Mouse (Mus musculus) olfactory bulb, adult 2 months (tissue): Measurements from ENCODE around the gene Plekhm3. TPM values are rescaled to one million over a fixed set of nuclear protein-coding genes. Genes with fewer than 3 reads are reported as not detected.

Source experiments
- H3K27ac ChIP-seq: fragments of 200-500 bp; 2 replicates; pipeline ENCODE4 v1.5.1; 2012; ENCODE audit warnings: low read depth, low read length; ENCODE audit not compliant: insufficient read depth
- H3K4me1 ChIP-seq: fragments of 200-500 bp; 2 replicates; pipeline ENCODE4 v1.6.1; 2012; ENCODE audit warnings: low read length; ENCODE audit not compliant: control insufficient read depth, insufficient read depth
- H3K4me3 ChIP-seq: fragments of 200-500 bp; 2 replicates; pipeline ENCODE4 v1.5.1; 2012; ENCODE audit warnings: mild to moderate bottlenecking, low read depth, low read length, moderate library complexity; ENCODE audit not compliant: insufficient read depth
- CTCF ChIP-seq: fragments of 200-500 bp; IDR thresholded peaks from 2 replicates; pipeline ENCODE4 v1.5.1; 2012; ENCODE audit warnings: low read depth, mild to moderate bottlenecking, low read length, moderate library complexity; ENCODE audit not compliant: insufficient read depth
- POLR2A ChIP-seq: fragments of 200-500 bp; IDR thresholded peaks from 2 replicates; pipeline ENCODE4 v1.6.1; 2012; ENCODE audit warnings: mild to moderate bottlenecking, low read depth, low read length, moderate library complexity; ENCODE audit not compliant: insufficient read depth
- WGBS: fragments of 180-500 bp; shearing (Covaris S2); methylation state at CpG from one replicate; pipeline ENCODE4 v1.1.7; 2018; 5-methylcytosine and 5-hydroxymethylcytosine counted together
- polyA plus RNA-seq: library from polyadenylated mRNA; stranded (reverse); fragments of >200 nt; gene quantifications from 2 replicates; pipeline ENCODE4 v1.2.4, GENCODE M21; 2012; ENCODE audit warnings: low replicate concordance; ENCODE audit not compliant: missing spikeins, insufficient read depth, insufficient read length

Plekhm3 gene
- polyA plus RNA-seq, 1 experiment, result not detected

- WGBS, result 9% methylated on average over 6 of the region's 6 CpGs
- Histone ChIP-seq H3K27ac (peak overlapping the region; percentile 59), H3K4me1 (peaks cover 26% of the 10 kb centered on the region), H3K4me3 (no peak overlapping the region)
- TF ChIP-seq CTCF (no peak), POLR2A (no peak)
These were observed 164.8 kb downstream of the Plekhm3 start for GRCm38 (mm10) chr1:64791826-64792225.

GRCm38 (mm10) chr1:64790806-64791790 lies 165.5 kb downstream of the Plekhm3 start:
- Histone ChIP-seq H3K4me3 (no peak overlapping the region), H3K27ac (peak overlapping the region; percentile 59), H3K4me1 (peaks cover 26% of the 10 kb centered on the region)
- WGBS, result 39% methylated on average over 9 of the region's 9 CpGs
- TF ChIP-seq CTCF (no peak), POLR2A (no peak)

- Histone ChIP-seq H3K4me3 (no peak overlapping the region), H3K4me1 (peaks cover 21% of the 10 kb centered on the region), H3K27ac (no peak overlapping the region)
- TF ChIP-seq POLR2A (no peak), CTCF (no peak)
- WGBS, result 79% methylated on average over 6 of the region's 6 CpGs
These were observed 168.7 kb downstream of the Plekhm3 start for GRCm38 (mm10) chr1:64787701-64788515.

- TF ChIP-seq CTCF (no peak), POLR2A (no peak)
- H3K4me3 ChIP-seq, result no peak overlapping the region
- no peak overlapping the region for H3K27ac ChIP-seq
- peaks cover 4% of the 10 kb centered on the region; the same call in 1 of the 2 replicates for H3K4me1 ChIP-seq
- WGBS, result 22% methylated on average over 12 of the region's 12 CpGs
These were observed 176.8 kb downstream of the Plekhm3 start for GRCm38 (mm10) chr1:64779863-64780262.

- H3K4me1 ChIP-seq, result peaks cover 4% of the 10 kb centered on the region; the same call in 1 of the 2 replicates
- H3K27ac ChIP-seq, result no peak overlapping the region
- H3K4me3 ChIP-seq, result no peak overlapping the region
- TF ChIP-seq POLR2A (no peak), CTCF (no peak)
- WGBS, result 32% methylated on average over 5 of the region's 5 CpGs
These were observed 177.2 kb downstream of the Plekhm3 start for GRCm38 (mm10) chr1:64779415-64779814.

DNA sequence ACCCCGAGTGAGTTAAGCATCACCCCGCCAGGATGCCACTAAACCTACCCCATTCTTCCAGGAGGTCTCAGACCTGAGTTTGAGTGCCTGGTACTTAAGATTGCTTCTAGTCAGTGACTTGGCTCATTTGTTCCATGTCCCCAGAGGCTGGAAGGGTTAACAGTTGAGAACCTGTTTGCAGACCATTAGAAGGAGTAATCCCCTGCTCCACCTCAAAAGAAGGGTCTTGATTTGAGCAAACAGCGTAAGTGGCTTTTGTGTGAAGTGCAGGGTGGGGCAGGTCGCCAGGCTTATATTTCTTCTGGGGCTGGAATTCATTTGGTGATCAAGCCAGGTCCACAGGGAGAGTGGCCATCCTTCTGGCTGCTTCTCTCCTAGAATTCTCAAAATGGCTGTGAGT lies 183.3 kb downstream of the Plekhm3 start:
- TF ChIP-seq POLR2A (no peak), CTCF (no peak)
- Histone ChIP-seq H3K27ac (no peak overlapping the region), H3K4me1 (no peaks in the 10 kb centered on the region), H3K4me3 (no peak overlapping the region)
- whole genome bisulfite sequencing, result 79% methylated on average over 4 of the region's 4 CpGs

- Histone ChIP-seq H3K4me3 (no peak overlapping the region), H3K4me1 (no peaks in the 10 kb centered on the region), H3K27ac (no peak overlapping the region)
- 52% methylated on average over 6 of the region's 6 CpGs for WGBS
- TF ChIP-seq CTCF (no peak), POLR2A (no peak)
These were observed 186.5 kb downstream of the Plekhm3 start for GRCm38 (mm10) chr1:64770169-64770568.

- Histone ChIP-seq H3K4me3 (no peak overlapping the region), H3K4me1 (0 out of 2 replicates have a peak, but pooled peaks cover 2% of the 10 kb centered on the region), H3K27ac (no peak overlapping the region)
- TF ChIP-seq CTCF (no peak), POLR2A (no peak)
- WGBS, result 91% methylated on average over 4 of the region's 4 CpGs
These were observed 195.0 kb downstream of the Plekhm3 start for GRCm38 (mm10) chr1:64761646-64762045.

DNA sequence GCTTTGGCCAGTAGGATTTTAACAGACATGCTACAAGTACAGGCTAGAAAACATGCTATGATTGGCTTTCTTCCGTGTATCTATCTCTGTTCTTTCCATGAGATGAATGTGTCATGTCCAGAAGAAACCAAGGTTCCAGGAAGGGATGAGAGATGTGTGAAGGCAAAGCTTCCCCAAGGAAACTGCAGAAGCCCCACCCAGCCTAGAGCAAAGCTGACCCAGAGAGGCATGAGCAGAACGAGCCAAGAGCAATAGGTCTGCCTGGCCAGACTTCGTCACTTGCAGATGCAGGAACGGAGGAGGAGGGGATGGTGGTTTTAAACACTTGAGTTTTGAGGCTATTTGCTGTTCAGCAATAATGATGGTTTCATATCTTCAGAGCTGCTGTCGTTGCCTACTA lies 198.9 kb downstream of the Plekhm3 start:
- H3K4me3 ChIP-seq, result no peak overlapping the region
- H3K27ac ChIP-seq, result no peak overlapping the region
- 0 out of 2 replicates have a peak, but pooled peaks cover 2% of the 10 kb centered on the region for H3K4me1 ChIP-seq
- no peak for TF ChIP-seq POLR2A
- TF ChIP-seq CTCF, result no peak
- 91% methylated on average over 5 of the region's 5 CpGs for WGBS

DNA sequence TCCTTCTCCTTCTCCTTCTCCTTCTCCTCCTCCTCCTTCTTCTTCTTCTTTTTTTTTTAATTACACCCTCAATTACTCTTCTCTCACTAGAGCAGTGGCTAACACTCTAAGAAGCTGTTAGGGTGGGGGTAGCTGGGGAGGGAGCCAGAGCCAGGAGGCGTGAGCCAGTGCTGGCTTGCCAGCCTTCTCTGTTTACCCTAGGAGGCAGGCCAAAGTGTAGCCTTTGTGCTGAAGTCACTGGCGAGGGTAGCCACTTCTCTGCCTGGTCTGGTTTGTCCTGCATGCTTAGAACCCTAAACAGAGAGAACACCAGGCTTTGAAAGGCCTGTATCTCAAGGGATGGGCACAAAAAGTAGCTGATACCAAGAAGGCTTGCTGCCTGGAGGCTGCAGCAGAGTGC lies 199.4 kb downstream of the Plekhm3 start:
- 0 out of 2 replicates have a peak, but pooled peaks cover 2% of the 10 kb centered on the region for H3K4me1 ChIP-seq
- TF ChIP-seq CTCF (no peak), POLR2A (no peak)
- H3K27ac ChIP-seq, result no peak overlapping the region
- WGBS, result 48% methylated on average over 2 of the region's 2 CpGs
- H3K4me3 ChIP-seq, result no peak overlapping the region
